Mouse (Mus musculus) spleen, adult 2 months (tissue): Measurements from ENCODE around the gene Ppm1e.

ENCODE experiments used
- CTCF ChIP-seq: fragments of 200-500 bp; IDR thresholded peaks from 2 replicates; pipeline ENCODE4 v1.5.1; 2011; ENCODE audit warnings: mild to moderate bottlenecking, inconsistent platforms; ENCODE audit not compliant: insufficient read depth, insufficient read length, insufficient replicate concordance; ENCODE audit errors: extremely low read depth
- POLR2A ChIP-seq: fragments of 200-500 bp; IDR thresholded peaks from 2 replicates; pipeline ENCODE4 v1.6.1; 2011; ENCODE audit warnings: low read depth, low read length, inconsistent platforms

GRCm38 (mm10) chr11:87365120-87365519 is 6.3 kb upstream of the Ppm1e start:
- TF ChIP-seq POLR2A (no peak), CTCF (no peak)
